Mouse (Mus musculus): Measurements from ENCODE around the gene Magoh. TPM values are rescaled to one million over a fixed set of nuclear protein-coding genes. Genes with fewer than 3 reads are reported as not detected.

Gene Magoh
- total and polyA plus RNA-seq, 3 experiments, result 165 to 369 (median 217) TPM

- H3K79me2 ChIP-seq (replicated peaks; ENCODE audit: control insufficient read depth, extremely low read depth, insufficient read depth, poor library complexity, severe bottlenecking), result no peaks in the 10 kb centered on the region
- H3K4me1 ChIP-seq (ENCODE audit: control insufficient read depth in 1 of 2, insufficient read depth in 2 of 2), result peaks cover 7 to 11% of the 10 kb centered on the region in 2 experiments
- no peaks in the 10 kb centered on the region for H3K9me3 ChIP-seq (replicated peaks; ENCODE audit: low read length)
- H3K4me2 ChIP-seq (ENCODE audit: insufficient read depth, low read depth, poor library complexity, severe bottlenecking), result no peak overlapping the region
- no peak overlapping the region for H3K27ac ChIP-seq (ENCODE audit: insufficient read depth, low read depth)
- peaks cover 0 to 7% of the 10 kb centered on the region in 2 experiments for H3K36me3 ChIP-seq (replicated peaks in 1 of 2; ENCODE audit: control insufficient read depth in 1 of 2, insufficient read depth in 1 of 2, low read length in 1 of 2)
- H3K9ac ChIP-seq (ENCODE audit: insufficient read depth, low read depth), result no peak overlapping the region
- in situ Hi-C loops (cut with MboI; ENCODE audit: low pct_ligation_motif_present, low pct_unique_long_range_greater_than_20kb, low sequenced_read_pairs), result no loop called here
- H3K27me3 ChIP-seq (replicated peaks), result peaks cover 2% of the 10 kb centered on the region
- DNase-seq (ENCODE audit: extremely low read depth), result no peak
- no peak for TF ChIP-seq JUN (IDR thresholded peaks at IDR 0.05; ENCODE audit: insufficient read depth, low read depth, low read length)
- TF ChIP-seq RAD21 (IDR thresholded peaks at IDR 0.05; ENCODE audit: low read depth, low read length), result no peak
- no peak for TF ChIP-seq HCFC1 (IDR thresholded peaks at IDR 0.05; ENCODE audit: low read depth, low read length)
- no peak for TF ChIP-seq ELF1 (IDR thresholded peaks at IDR 0.05; ENCODE audit: low read depth, low read length)
- no peak for TF ChIP-seq JUND (conservative IDR thresholded peaks at IDR 0.05; ENCODE audit: low read depth, low read length)
- TF ChIP-seq SMC3 (IDR thresholded peaks at IDR 0.05; ENCODE audit: low read depth, low read length), result no peak
- no peak overlapping the region for H3K4me3 ChIP-seq (replicated peaks in 1 of 3; ENCODE audit: low read depth in 2 of 3, low read length in 2 of 3, poor library complexity in 1 of 3)
- dilution Hi-C loops (cut with MboI; ENCODE audit: extremely low pct_ligation_motif_present, extremely low pct_unique_long_range_greater_than_20kb, low sequenced_read_pairs), result no loop called here
Observed at GRCm38 (mm10) chr4:107921152-107921695, 41.7 kb downstream of the Magoh start.

DNA sequence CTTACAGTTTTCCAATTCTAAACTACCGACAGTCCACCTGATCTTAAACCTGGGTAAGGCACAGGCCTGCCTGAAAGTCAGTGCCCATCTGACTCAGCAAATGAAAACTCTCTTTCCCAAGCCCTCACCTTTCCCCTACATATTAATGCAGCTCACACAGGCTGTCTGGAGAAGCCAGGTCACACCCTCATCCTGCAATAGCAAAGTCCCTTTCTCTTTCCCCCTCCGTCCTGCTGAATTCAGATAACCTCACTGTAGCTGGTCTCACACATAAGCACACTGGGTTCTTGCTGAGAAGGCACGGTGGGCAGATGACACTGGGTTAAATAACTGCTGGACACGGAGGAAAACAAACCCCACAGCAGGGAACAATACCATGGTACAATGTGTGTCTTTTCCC is 42.4 kb downstream of the Magoh start:
- no peak for TF ChIP-seq RAD21 (IDR thresholded peaks at IDR 0.05; ENCODE audit: low read depth, low read length)
- no peak for TF ChIP-seq CHD1 (IDR thresholded peaks at IDR 0.05; ENCODE audit: low read depth, low read length)
- no peak for TF ChIP-seq JUN (IDR thresholded peaks at IDR 0.05; ENCODE audit: insufficient read depth, low read depth, low read length)
- Histone ChIP-seq H3K4me3 (replicated peaks in 1 of 3; ENCODE audit: low read depth in 2 of 3, low read length in 2 of 3, poor library complexity in 1 of 3) (no peak overlapping the region), H3K4me1 (ENCODE audit: control insufficient read depth in 1 of 2, insufficient read depth in 2 of 2) (peaks cover 7 to 11% of the 10 kb centered on the region in 2 experiments), H3K36me3 (replicated peaks in 1 of 2; ENCODE audit: control insufficient read depth in 1 of 2, insufficient read depth in 1 of 2, low read length in 1 of 2) (peaks cover 0 to 7% of the 10 kb centered on the region in 2 experiments), H3K9ac (ENCODE audit: insufficient read depth, low read depth) (0 out of 2 replicates have a peak overlapping the region, but pooled peaks have one; percentile 14), H3K79me2 (replicated peaks; ENCODE audit: control insufficient read depth, extremely low read depth, insufficient read depth, poor library complexity, severe bottlenecking) (no peaks in the 10 kb centered on the region), H3K9me3 (replicated peaks; ENCODE audit: low read length) (no peaks in the 10 kb centered on the region), H3K27me3 (replicated peaks) (peaks cover 2% of the 10 kb centered on the region), H3K4me2 (ENCODE audit: insufficient read depth, low read depth, poor library complexity, severe bottlenecking) (no peak overlapping the region), H3K27ac (ENCODE audit: insufficient read depth, low read depth) (no peak overlapping the region)
- dilution Hi-C loops (cut with MboI; ENCODE audit: extremely low pct_ligation_motif_present, extremely low pct_unique_long_range_greater_than_20kb, low sequenced_read_pairs) (no loop called here), in situ Hi-C loops (cut with MboI; ENCODE audit: low pct_ligation_motif_present, low pct_unique_long_range_greater_than_20kb, low sequenced_read_pairs) (no loop called here)
- no peak for DNase-seq (ENCODE audit: extremely low read depth)

- DNase-seq (ENCODE audit: extremely low read depth), result peak; percentile 91
- H3K9ac ChIP-seq (ENCODE audit: insufficient read depth, low read depth), result peak within 1 kb of the TSS; percentile 83
- TF ChIP-seq ELF1 (IDR thresholded peaks at IDR 0.05; ENCODE audit: low read depth, low read length) (peak; percentile 98), IRF4 (IDR thresholded peaks at IDR 0.05; ENCODE audit: low read depth, low read length) (no peak), POLR2AphosphoS2 (IDR thresholded peaks at IDR 0.05; ENCODE audit: low read depth, low read length) (peak; percentile 44; the same call in 1 of the 2 replicates), NELFE (IDR thresholded peaks at IDR 0.05; ENCODE audit: low read depth, low read length) (peak; percentile 84), CTCF (conservative IDR thresholded peaks at IDR 0.05 in 1 of 2, IDR thresholded peaks at IDR 0.05 in 1 of 2; ENCODE audit: low read depth in 2 of 2, low read length in 2 of 2) (peak in 1 of 2 experiments; percentile 55; a peak in 2 of 4 replicates), TBP (conservative IDR thresholded peaks at IDR 0.05; ENCODE audit: low read depth, low read length) (peak; percentile 39; the same call in 1 of the 2 replicates), MXI1 (IDR thresholded peaks at IDR 0.05; ENCODE audit: low read depth, low read length) (peak; percentile 45), RAD21 (IDR thresholded peaks at IDR 0.05; ENCODE audit: low read depth, low read length) (peak; percentile 58), JUN (IDR thresholded peaks at IDR 0.05; ENCODE audit: insufficient read depth, low read depth, low read length) (no peak), JUND (conservative IDR thresholded peaks at IDR 0.05; ENCODE audit: low read depth, low read length) (no peak), HCFC1 (IDR thresholded peaks at IDR 0.05; ENCODE audit: low read depth, low read length) (peak; percentile 36; the same call in 1 of the 2 replicates), SMC3 (IDR thresholded peaks at IDR 0.05; ENCODE audit: low read depth, low read length) (peak; percentile 19; the same call in 1 of the 2 replicates), POLR2A (IDR thresholded peaks at IDR 0.05; ENCODE audit: low read depth, low read length) (peak; percentile 91), ZKSCAN1 (IDR thresholded peaks at IDR 0.05; ENCODE audit: borderline replicate concordance, low read depth, low read length) (no peak), NRF1 (IDR thresholded peaks at IDR 0.05; ENCODE audit: low read depth, low read length) (0 out of 2 replicates have a peak, but pooled peaks have one; percentile 17), ZNF384 (IDR thresholded peaks at IDR 0.05; ENCODE audit: low read depth, low read length) (no peak), MEF2A (IDR thresholded peaks at IDR 0.05; ENCODE audit: borderline replicate concordance, low read depth, low read length) (no peak), TCF12 (IDR thresholded peaks at IDR 0.05; ENCODE audit: low read depth, low read length) (peak; percentile 81), SIN3A (IDR thresholded peaks at IDR 0.05; ENCODE audit: low read length) (peak; percentile 63; the same call in 1 of the 2 replicates), ZMIZ1 (IDR thresholded peaks at IDR 0.05; ENCODE audit: low read depth, low read length) (peak; percentile 80)
- H3K4me1 ChIP-seq (ENCODE audit: control insufficient read depth in 1 of 2, insufficient read depth in 2 of 2), result peaks cover 7 to 11% of the 10 kb centered on the region in 2 experiments
- H3K27me3 ChIP-seq (replicated peaks), result peaks cover 2% of the 10 kb centered on the region
- H3K27ac ChIP-seq (ENCODE audit: insufficient read depth, low read depth), result no peak within 1 kb of the TSS
- peak within 1 kb of the TSS; percentile 73 to 98 (median 94) for H3K4me3 ChIP-seq (replicated peaks in 1 of 3; ENCODE audit: low read depth in 2 of 3, low read length in 2 of 3, poor library complexity in 1 of 3)
- no peaks in the 10 kb centered on the region for H3K79me2 ChIP-seq (replicated peaks; ENCODE audit: control insufficient read depth, extremely low read depth, insufficient read depth, poor library complexity, severe bottlenecking)
- H3K4me2 ChIP-seq (ENCODE audit: insufficient read depth, low read depth, poor library complexity, severe bottlenecking), result peak within 1 kb of the TSS; percentile 79
- in situ Hi-C loops (cut with MboI; ENCODE audit: low pct_ligation_motif_present, low pct_unique_long_range_greater_than_20kb, low sequenced_read_pairs), result no loop called here
- peaks cover 0 to 7% of the 10 kb centered on the region in 2 experiments for H3K36me3 ChIP-seq (replicated peaks in 1 of 2; ENCODE audit: control insufficient read depth in 1 of 2, insufficient read depth in 1 of 2, low read length in 1 of 2)
- no peaks in the 10 kb centered on the region for H3K9me3 ChIP-seq (replicated peaks; ENCODE audit: low read length)
- dilution Hi-C loops (cut with MboI; ENCODE audit: extremely low pct_ligation_motif_present, extremely low pct_unique_long_range_greater_than_20kb, low sequenced_read_pairs), result no loop called here
Observed at GRCm38 (mm10) chr4:107923145-107923802, 43.7 kb downstream of the Magoh start, which contains the start of gene Cpt2. Cpt2 (minus strand) TSS chr4:107923610.
